Mouse (Mus musculus) bone marrow macrophage, adult 2 months (primary cell): Measurements from ENCODE around the gene Nfatc2ip.

Experiments
- CTCF ChIP-seq: IDR thresholded peaks from 2 replicates; pipeline ENCODE4 v1.5.1; 2012; ENCODE audit warnings: low read depth, mild to moderate bottlenecking, low read length, moderate library complexity
- POLR2A ChIP-seq: IDR thresholded peaks from 2 replicates; pipeline ENCODE4 v1.6.1; 2012; ENCODE audit warnings: mild to moderate bottlenecking, low read depth, low read length, borderline replicate concordance

- TF ChIP-seq POLR2A (no peak), CTCF (no peak)
These were observed 37.5 kb downstream of the Nfatc2ip start for GRCm38 (mm10) chr7:126359049-126359448.
